ENCODE assay signal across 8 mouse cellular contexts in genomic region chr14:122883821-122884584, GRCm38 (mm10). TPM values are rescaled to one million over a fixed set of nuclear protein-coding genes. Genes with fewer than 3 reads are reported as not detected.
A peak's percentile ranks its signal among the peaks of the same experiment; 100 is the strongest.
DNase-seq lines count a peak whose midpoint lies in the region; ATAC-seq and TF ChIP-seq lines count a peak whose summit lies in the region.

No protein-coding gene starts in this region.

- H3K36me3 ChIP-seq in lung, embryonic 14.5 days (ENCODE audit: insufficient read depth) = no peaks in the 10 kb centered on the region
- no peaks in the 10 kb centered on the region for H3K36me3 ChIP-seq in embryonic facial prominence, embryonic 12.5 days
- H3K36me3 ChIP-seq in hindbrain, embryonic 13.5 days = no peaks in the 10 kb centered on the region
- H3K36me3 ChIP-seq in neural tube, embryonic 12.5 days = no peaks in the 10 kb centered on the region

- peak; percentile 79 for DNase-seq in lung, embryonic 14.5 days
- DNase-seq in lung, adult 18-20 months = no peak
- DNase-seq in spleen, postnatal 4 days (ENCODE audit: low spot score in 2 of 2) = no peak
- DNase-seq in frontal cortex, postnatal 10 days (ENCODE audit: low spot score in 2 of 2) = no peak
- DNase-seq in c-Kit-positive CD71-positive TER-119-positive erythroid progenitor cells, embryonic 14.5 days (ENCODE audit: low spot score) = no peak

- H3K4me2 ChIP-seq in lung, embryonic 14.5 days = no peak overlapping the region
- H3K4me2 ChIP-seq in embryonic facial prominence, embryonic 12.5 days (replicated peaks) = no peak overlapping the region
- no peak overlapping the region for H3K4me2 ChIP-seq in hindbrain, embryonic 13.5 days
- no peak overlapping the region for H3K4me2 ChIP-seq in neural tube, embryonic 12.5 days (replicated peaks)

- no peak for TF ChIP-seq CTCF in lung, embryonic 14.5 days (IDR thresholded peaks at IDR 0.05; ENCODE audit: low read depth)

- H3K9me3 ChIP-seq in lung, embryonic 14.5 days (ENCODE audit: low read depth, low read length) = no peaks in the 10 kb centered on the region
- H3K9me3 ChIP-seq in embryonic facial prominence, embryonic 12.5 days = no peaks in the 10 kb centered on the region
- H3K9me3 ChIP-seq in hindbrain, embryonic 13.5 days = no peaks in the 10 kb centered on the region
- H3K9me3 ChIP-seq in neural tube, embryonic 12.5 days = no peaks in the 10 kb centered on the region

- H3K4me3 ChIP-seq in lung, embryonic 14.5 days (ENCODE audit: low read depth, low read length) = no peak overlapping the region
- no peak overlapping the region for H3K4me3 ChIP-seq in embryonic facial prominence, embryonic 12.5 days
- H3K4me3 ChIP-seq in hindbrain, embryonic 13.5 days = no peak overlapping the region
- H3K4me3 ChIP-seq in neural tube, embryonic 12.5 days = no peak overlapping the region

- no peak overlapping the region for H3K9ac ChIP-seq in lung, embryonic 14.5 days
- H3K9ac ChIP-seq in embryonic facial prominence, embryonic 12.5 days = no peak overlapping the region
- H3K9ac ChIP-seq in hindbrain, embryonic 13.5 days = no peak overlapping the region; the same call in 1 of the 2 replicates
- H3K9ac ChIP-seq in neural tube, embryonic 12.5 days = no peak overlapping the region

- 49% methylated on average over 10 of the region's 10 CpGs for WGBS in lung, embryonic 14.5 days
- WGBS in embryonic facial prominence, embryonic 12.5 days = 34% methylated on average over 10 of the region's 10 CpGs
- 45% methylated on average over 10 of the region's 10 CpGs for WGBS in hindbrain, embryonic 13.5 days
- 54% methylated on average over 10 of the region's 10 CpGs for WGBS in neural tube, embryonic 12.5 days

- H3K27me3 ChIP-seq in lung, embryonic 14.5 days (ENCODE audit: insufficient read depth, low read length) = no peaks in the 10 kb centered on the region
- no peaks in the 10 kb centered on the region for H3K27me3 ChIP-seq in embryonic facial prominence, embryonic 12.5 days
- H3K27me3 ChIP-seq in hindbrain, embryonic 13.5 days = peaks cover 2% of the 10 kb centered on the region; the same call in 1 of the 2 replicates
- H3K27me3 ChIP-seq in neural tube, embryonic 12.5 days (replicated peaks) = no peaks in the 10 kb centered on the region

- peak; percentile 45 for ATAC-seq in lung, embryonic 14.5 days (ENCODE audit: insufficient read depth)
- ATAC-seq in embryonic facial prominence, embryonic 12.5 days (ENCODE audit: insufficient number of reproducible peaks, insufficient read depth, low FRiP score, low TSS enrichment) = peak; percentile 42; the same call in 1 of the 2 replicates
- ATAC-seq in hindbrain, embryonic 13.5 days (ENCODE audit: low FRiP score) = peak; percentile 65
- peak; percentile 38; the same call in 1 of the 2 replicates for ATAC-seq in neural tube, embryonic 12.5 days (ENCODE audit: low FRiP score, low read depth)

- H3K27ac ChIP-seq in lung, embryonic 14.5 days (ENCODE audit: low read depth) = no peak overlapping the region
- H3K27ac ChIP-seq in embryonic facial prominence, embryonic 12.5 days = no peak overlapping the region
- peak overlapping the region; percentile 88 for H3K27ac ChIP-seq in hindbrain, embryonic 13.5 days
- no peak overlapping the region for H3K27ac ChIP-seq in neural tube, embryonic 12.5 days

- H3K4me1 ChIP-seq in lung, embryonic 14.5 days (ENCODE audit: insufficient read depth) = no peaks in the 10 kb centered on the region
- H3K4me1 ChIP-seq in embryonic facial prominence, embryonic 12.5 days = peaks cover 31% of the 10 kb centered on the region
- peaks cover 40% of the 10 kb centered on the region for H3K4me1 ChIP-seq in hindbrain, embryonic 13.5 days (replicated peaks)
- peaks cover 28% of the 10 kb centered on the region for H3K4me1 ChIP-seq in neural tube, embryonic 12.5 days

RNA-seq across cellular contexts. Expression of gene Ggact, which starts 29.6 kb away (rescaled TPM):
- 15.5 and 16.1 TPM in 2 replicates for polyA plus RNA-seq in lung, embryonic 14.5 days (2014; fragmentation: Nextera tagmentation; extraction: Ambion mirVana)
- 9.4 and 10.5 TPM in 2 replicates for polyA plus RNA-seq in embryonic facial prominence, embryonic 12.5 days (2016; fragmentation: Nextera tagmentation; extraction: Ambion mirVana)
- 6.8 and 8.0 TPM in 2 replicates for polyA plus RNA-seq in hindbrain, embryonic 13.5 days (2015; fragmentation: Nextera tagmentation; extraction: Ambion mirVana)
- polyA plus RNA-seq in neural tube, embryonic 12.5 days (2016; fragmentation: Nextera tagmentation; extraction: Ambion mirVana) = 4.9 and 5.5 TPM in 2 replicates
